Mouse (Mus musculus) limb, embryonic 15.5 days (tissue): ENCODE results near the gene Megf6. TPM values are rescaled to one million over a fixed set of nuclear protein-coding genes. Genes with fewer than 3 reads are reported as not detected.
A peak's percentile ranks its signal among the peaks of the same experiment; 100 is the strongest.

ENCODE experiments used
- ATAC-seq: fragments of 200-750 bp; cut with Nextera tagmentation; 2 replicates; pipeline ENCODE4 v1.8.0; 2017; ENCODE audit warnings: low read depth, moderate TSS enrichment; ENCODE audit not compliant: insufficient number of reproducible peaks, low FRiP score, low TSS enrichment
- H3K27ac ChIP-seq: fragments of 300-500 bp; sonication (generic); 2 replicates; pipeline ENCODE4 v1.5.1; 2015; ENCODE audit warnings: moderate library complexity, mild to moderate bottlenecking, inconsistent platforms
- H3K27me3 ChIP-seq: fragments of 300-500 bp; sonication (generic); 2 replicates; pipeline ENCODE4 v1.6.1; 2015; ENCODE audit warnings: inconsistent platforms
- H3K36me3 ChIP-seq: fragments of 300-500 bp; sonication (generic); 2 replicates; pipeline ENCODE4 v1.6.1; 2015; ENCODE audit warnings: inconsistent platforms
- H3K4me1 ChIP-seq: fragments of 300-500 bp; sonication (generic); 2 replicates; pipeline ENCODE4 v1.6.1; 2015; ENCODE audit warnings: inconsistent platforms
- H3K4me2 ChIP-seq: fragments of 300-500 bp; sonication (generic); 2 replicates; pipeline ENCODE4 v1.6.1; 2015; ENCODE audit warnings: mild to moderate bottlenecking, inconsistent platforms
- H3K4me3 ChIP-seq: fragments of 300-500 bp; sonication (generic); 2 replicates; pipeline ENCODE4 v1.5.1; 2015; ENCODE audit warnings: mild to moderate bottlenecking, inconsistent platforms
- H3K9ac ChIP-seq: fragments of 300-500 bp; sonication (generic); 2 replicates; pipeline ENCODE4 v1.6.1; 2015; ENCODE audit warnings: inconsistent platforms
- H3K9me3 ChIP-seq: fragments of 300-500 bp; sonication (generic); 2 replicates; pipeline ENCODE4 v1.6.1; 2016; ENCODE audit warnings: inconsistent platforms
- WGBS: fragments of 180-500 bp; shearing (Covaris S2); methylation state at CpG from one replicate; pipeline ENCODE4 v1.1.7; 2015; 5-methylcytosine and 5-hydroxymethylcytosine counted together
- polyA plus RNA-seq: library from polyadenylated mRNA; unstranded; fragments of >200 nt; fragmentation: Nextera tagmentation; extraction: Ambion mirVana; gene quantifications from 2 replicates; pipeline ENCODE4 v1.2.1, GENCODE M21; 2015

Gene Megf6
- polyA plus RNA-seq, 1 experiment from 2014 or later: 110 TPM

GRCm38 (mm10) chr4:154239199-154239598, 68.7 kb downstream of the Megf6 start:
- Histone ChIP-seq H3K27me3 (no peaks in the 10 kb centered on the region), H3K9me3 (no peaks in the 10 kb centered on the region), H3K27ac (0 out of 2 replicates have a peak overlapping the region, but pooled peaks have one; percentile 43), H3K36me3 (peaks cover 4% of the 10 kb centered on the region; the same call in 1 of the 2 replicates), H3K9ac (peak overlapping the region; percentile 23), H3K4me2 (peak overlapping the region; percentile 48), H3K4me3 (peak overlapping the region; percentile 38), H3K4me1 (peaks cover 79% of the 10 kb centered on the region)
- 74% methylated on average over 8 of the region's 8 CpGs for WGBS
- no peak for ATAC-seq

- no peak overlapping the region for H3K27ac ChIP-seq
- no peak overlapping the region for H3K9ac ChIP-seq
- H3K4me2 ChIP-seq: no peak overlapping the region
- H3K4me3 ChIP-seq: 0 out of 2 replicates have a peak overlapping the region, but pooled peaks have one; percentile 3
- no peaks in the 10 kb centered on the region for H3K27me3 ChIP-seq
- ATAC-seq: no peak
- WGBS: 60% methylated on average over 11 of the region's 11 CpGs
- H3K4me1 ChIP-seq: peaks cover 84% of the 10 kb centered on the region
- H3K9me3 ChIP-seq: no peaks in the 10 kb centered on the region
- peaks cover 4% of the 10 kb centered on the region; the same call in 1 of the 2 replicates for H3K36me3 ChIP-seq
Measured at GRCm38 (mm10) chr4:154240608-154241007, 70.1 kb downstream of the Megf6 start.

GRCm38 (mm10) chr4:154245342-154245741, 74.8 kb downstream of the Megf6 start:
- H3K27me3 ChIP-seq: no peaks in the 10 kb centered on the region
- H3K9ac ChIP-seq: no peak overlapping the region
- H3K4me1 ChIP-seq: peaks cover 75% of the 10 kb centered on the region
- no peaks in the 10 kb centered on the region for H3K9me3 ChIP-seq
- peak overlapping the region; percentile 0; the same call in 1 of the 2 replicates for H3K4me2 ChIP-seq
- H3K36me3 ChIP-seq: peaks cover 4% of the 10 kb centered on the region; the same call in 1 of the 2 replicates
- H3K27ac ChIP-seq: peak overlapping the region; percentile 73
- no peak for ATAC-seq
- no peak overlapping the region for H3K4me3 ChIP-seq
- 29% methylated on average over 7 of the region's 7 CpGs for WGBS

- Histone ChIP-seq H3K4me3 (0 out of 2 replicates have a peak overlapping the region, but pooled peaks have one; percentile 19), H3K4me1 (peaks cover 65% of the 10 kb centered on the region)
Measured at GRCm38 (mm10) chr4:154246115-154247040, 75.8 kb downstream of the Megf6 start.

GRCm38 (mm10) chr4:154247207-154248091, 76.9 kb downstream of the Megf6 start:
- WGBS: 25% methylated on average over 22 of the region's 22 CpGs
- H3K9ac ChIP-seq: no peak overlapping the region
- no peaks in the 10 kb centered on the region for H3K9me3 ChIP-seq
- peak overlapping the region; percentile 78 for H3K27ac ChIP-seq
- H3K4me3 ChIP-seq: no peak overlapping the region
- H3K4me1 ChIP-seq: peaks cover 64% of the 10 kb centered on the region
- no peaks in the 10 kb centered on the region for H3K27me3 ChIP-seq
- no peak overlapping the region for H3K4me2 ChIP-seq
- ATAC-seq: no peak
- peaks cover 16% of the 10 kb centered on the region for H3K36me3 ChIP-seq

More at GRCm38 (mm10) chr4:154246115-154247040, 75.8 kb downstream of the Megf6 start:
- Histone ChIP-seq H3K36me3 (peaks cover 12% of the 10 kb centered on the region), H3K27me3 (no peaks in the 10 kb centered on the region), H3K27ac (peak overlapping the region; percentile 78), H3K9me3 (no peaks in the 10 kb centered on the region), H3K4me2 (peak overlapping the region; percentile 35), H3K9ac (no peak overlapping the region)
- ATAC-seq: no peak; the same call in 1 of the 2 replicates
- WGBS: 10% methylated on average over 19 of the region's 19 CpGs

GRCm38 (mm10) chr4:154248092-154248805, 77.7 kb downstream of the Megf6 start:
- ATAC-seq: no peak

GRCm38 (mm10) chr4:154249316-154249715, 78.8 kb downstream of the Megf6 start:
- Histone ChIP-seq H3K4me1 (peaks cover 51% of the 10 kb centered on the region), H3K36me3 (peaks cover 24% of the 10 kb centered on the region), H3K27ac (no peak overlapping the region), H3K4me2 (no peak overlapping the region), H3K9ac (no peak overlapping the region), H3K27me3 (no peaks in the 10 kb centered on the region), H3K9me3 (no peaks in the 10 kb centered on the region), H3K4me3 (no peak overlapping the region)
- 72% methylated on average over 8 of the region's 8 CpGs for WGBS
- no peak for ATAC-seq

More at GRCm38 (mm10) chr4:154248092-154248805, 77.7 kb downstream of the Megf6 start:
- no peak overlapping the region for H3K9ac ChIP-seq
- no peak overlapping the region for H3K4me2 ChIP-seq
- H3K4me1 ChIP-seq: peaks cover 56% of the 10 kb centered on the region
- WGBS: 46% methylated on average over 21 of the region's 21 CpGs
- no peaks in the 10 kb centered on the region for H3K27me3 ChIP-seq
- H3K4me3 ChIP-seq: no peak overlapping the region
- H3K9me3 ChIP-seq: no peaks in the 10 kb centered on the region
- H3K27ac ChIP-seq: peak overlapping the region; percentile 78
- peaks cover 20% of the 10 kb centered on the region for H3K36me3 ChIP-seq

- no peak overlapping the region for H3K4me2 ChIP-seq
- H3K4me1 ChIP-seq: peaks cover 17% of the 10 kb centered on the region
- H3K9ac ChIP-seq: no peak overlapping the region
- H3K36me3 ChIP-seq: peaks cover 45% of the 10 kb centered on the region
- H3K27ac ChIP-seq: no peak overlapping the region
- no peak overlapping the region for H3K4me3 ChIP-seq
- H3K9me3 ChIP-seq: no peaks in the 10 kb centered on the region
- H3K27me3 ChIP-seq: no peaks in the 10 kb centered on the region
- no peak for ATAC-seq
- WGBS: 91% methylated on average over 20 of the region's 20 CpGs
Measured at GRCm38 (mm10) chr4:154252537-154253255, 82.2 kb downstream of the Megf6 start.

- H3K27me3 ChIP-seq: no peaks in the 10 kb centered on the region
- H3K4me3 ChIP-seq: no peak overlapping the region
- H3K9ac ChIP-seq: no peak overlapping the region
- 0 out of 2 replicates have a peak, but pooled peaks cover 2% of the 10 kb centered on the region for H3K4me1 ChIP-seq
- H3K4me2 ChIP-seq: no peak overlapping the region
- no peaks in the 10 kb centered on the region for H3K9me3 ChIP-seq
- WGBS: 41% methylated on average over 5 of the region's 5 CpGs
- peaks cover 63% of the 10 kb centered on the region for H3K36me3 ChIP-seq
- peak overlapping the region; percentile 52 for H3K27ac ChIP-seq
- ATAC-seq: no peak
Measured at GRCm38 (mm10) chr4:154260755-154261154, 90.2 kb downstream of the Megf6 start.

GRCm38 (mm10) chr4:154262071-154262470, 91.5 kb downstream of the Megf6 start:
- H3K9me3 ChIP-seq: no peaks in the 10 kb centered on the region
- no peak overlapping the region for H3K27ac ChIP-seq
- H3K4me2 ChIP-seq: no peak overlapping the region
- H3K27me3 ChIP-seq: no peaks in the 10 kb centered on the region
- peaks cover 69% of the 10 kb centered on the region for H3K36me3 ChIP-seq
- H3K9ac ChIP-seq: no peak overlapping the region
- 45% methylated on average over 4 of the region's 4 CpGs for WGBS
- H3K4me3 ChIP-seq: no peak overlapping the region
- no peak for ATAC-seq
- 0 out of 2 replicates have a peak, but pooled peaks cover 2% of the 10 kb centered on the region for H3K4me1 ChIP-seq
